Mouse (Mus musculus) lung, embryonic 14.5 days (tissue): ENCODE data around the gene Bud31. TPM values are rescaled to one million over a fixed set of nuclear protein-coding genes. Genes with fewer than 3 reads are reported as not detected.

ENCODE experiments used
- ATAC-seq: fragments of 200-750 bp; cut with Nextera tagmentation; 2 replicates; pipeline ENCODE4 v1.8.0; 2017; ENCODE audit warnings: mild to moderate bottlenecking, moderate TSS enrichment, moderate library complexity; ENCODE audit not compliant: insufficient read depth
- DNase-seq: peaks from one replicate; pipeline ENCODE4 v3.0.0-alpha.2; 2015
- H3K27ac ChIP-seq: fragments of 300-500 bp; sonication (generic); 2 replicates; pipeline ENCODE4 v1.5.1; 2014; ENCODE audit warnings: low read depth, mild to moderate bottlenecking, moderate library complexity
- H3K27me3 ChIP-seq: fragments of 300-500 bp; sonication (generic); 2 replicates; pipeline ENCODE4 v1.6.1; 2014; ENCODE audit warnings: low read length, control low read depth; ENCODE audit not compliant: insufficient read depth
- H3K36me3 ChIP-seq: fragments of 300-500 bp; sonication (generic); 2 replicates; pipeline ENCODE4 v1.6.1; 2014; ENCODE audit warnings: control low read depth; ENCODE audit not compliant: insufficient read depth
- H3K4me1 ChIP-seq: fragments of 300-500 bp; sonication (generic); 2 replicates; pipeline ENCODE4 v1.6.1; 2014; ENCODE audit warnings: antibody characterized with exemption, control low read depth; ENCODE audit not compliant: insufficient read depth
- H3K4me2 ChIP-seq: fragments of 300-500 bp; sonication (generic); 2 replicates; pipeline ENCODE4 v1.6.1; 2014; ENCODE audit warnings: mild to moderate bottlenecking
- H3K4me3 ChIP-seq: fragments of 300-500 bp; sonication (generic); 2 replicates; pipeline ENCODE4 v1.5.1; 2014; ENCODE audit warnings: low read depth, low read length
- H3K9ac ChIP-seq: fragments of 300-500 bp; sonication (generic); 2 replicates; pipeline ENCODE4 v1.6.1; 2014
- H3K9me3 ChIP-seq: fragments of 300-500 bp; sonication (generic); 2 replicates; pipeline ENCODE4 v1.6.1; 2016; ENCODE audit warnings: low read depth, low read length, control low read depth
- CTCF ChIP-seq: IDR thresholded peaks from 2 replicates; pipeline ENCODE4 v1.5.1; 2016; ENCODE audit warnings: antibody characterized with exemption, low read depth
- WGBS: fragments of 180-500 bp; shearing (Covaris S2); extraction: QIAGEN DNeasy Blood & Tissue Kit; methylation state at CpG from one replicate; pipeline ENCODE4 v1.1.7; 2014; 5-methylcytosine and 5-hydroxymethylcytosine counted together
- polyA plus RNA-seq: library from polyadenylated mRNA; unstranded; fragments of >200 nt; fragmentation: Nextera tagmentation; extraction: Ambion mirVana; gene quantifications from 2 replicates; pipeline ENCODE4 v1.2.1, GENCODE M21; 2014

The Bud31 gene
- polyA plus RNA-seq, 1 experiment from 2014 or later, result 201 TPM

- no peak for ATAC-seq
- Histone ChIP-seq H3K4me3 (no peak overlapping the region), H3K4me2 (no peak overlapping the region), H3K4me1 (no peaks in the 10 kb centered on the region), H3K9ac (no peak overlapping the region), H3K9me3 (no peaks in the 10 kb centered on the region), H3K27me3 (no peaks in the 10 kb centered on the region), H3K27ac (no peak overlapping the region), H3K36me3 (peaks cover 86% of the 10 kb centered on the region)
- 83% methylated on average over 6 of the region's 6 CpGs for WGBS
- no peak for TF ChIP-seq CTCF
- no peak for DNase-seq
Observed at GRCm38 (mm10) chr5:145149294-145149693, 9.1 kb downstream of the Bud31 start.

GRCm38 (mm10) chr5:145152690-145153089 lies 12.5 kb downstream of the Bud31 start:
- ATAC-seq, result no peak

GRCm38 (mm10) chr5:145161361-145161760 lies 21.2 kb downstream of the Bud31 start:
- H3K9me3 ChIP-seq, result no peaks in the 10 kb centered on the region
- no peak overlapping the region for H3K27ac ChIP-seq
- no peak for TF ChIP-seq CTCF
- WGBS, result 93% methylated on average over 14 of the region's 14 CpGs
- no peaks in the 10 kb centered on the region; the same call in 1 of the 2 replicates for H3K4me1 ChIP-seq
- no peak overlapping the region for H3K4me2 ChIP-seq
- H3K36me3 ChIP-seq, result peaks cover 55% of the 10 kb centered on the region
- no peak overlapping the region for H3K9ac ChIP-seq
- DNase-seq (no peak), ATAC-seq (no peak)
- no peak overlapping the region for H3K4me3 ChIP-seq
- no peaks in the 10 kb centered on the region for H3K27me3 ChIP-seq

More at GRCm38 (mm10) chr5:145152690-145153089, 12.5 kb downstream of the Bud31 start:
- no peaks in the 10 kb centered on the region for H3K27me3 ChIP-seq
- no peak overlapping the region for H3K4me3 ChIP-seq
- WGBS, result 93% methylated on average over 5 of the region's 5 CpGs
- H3K9ac ChIP-seq, result no peak overlapping the region
- H3K27ac ChIP-seq, result no peak overlapping the region
- no peaks in the 10 kb centered on the region for H3K4me1 ChIP-seq
- no peak for TF ChIP-seq CTCF
- H3K4me2 ChIP-seq, result no peak overlapping the region
- peaks cover 74% of the 10 kb centered on the region for H3K36me3 ChIP-seq
- no peak for DNase-seq
- no peaks in the 10 kb centered on the region for H3K9me3 ChIP-seq

GRCm38 (mm10) chr5:145164710-145165109 lies 24.5 kb downstream of the Bud31 start:
- Histone ChIP-seq H3K9ac (no peak overlapping the region), H3K4me2 (no peak overlapping the region), H3K4me1 (no peaks in the 10 kb centered on the region; the same call in 1 of the 2 replicates), H3K27ac (no peak overlapping the region), H3K9me3 (no peaks in the 10 kb centered on the region), H3K27me3 (no peaks in the 10 kb centered on the region), H3K4me3 (no peak overlapping the region), H3K36me3 (peaks cover 33% of the 10 kb centered on the region)
- ATAC-seq (no peak), DNase-seq (no peak)
- WGBS, result 46% methylated on average over 3 of the region's 3 CpGs
- TF ChIP-seq CTCF, result no peak

- Histone ChIP-seq H3K4me1 (no peaks in the 10 kb centered on the region; the same call in 1 of the 2 replicates), H3K27me3 (no peaks in the 10 kb centered on the region), H3K9me3 (no peaks in the 10 kb centered on the region), H3K4me3 (no peak overlapping the region), H3K27ac (no peak overlapping the region), H3K4me2 (no peak overlapping the region), H3K36me3 (peaks cover 32% of the 10 kb centered on the region), H3K9ac (no peak overlapping the region)
- ATAC-seq, result no peak
- DNase-seq, result no peak
- TF ChIP-seq CTCF, result no peak
- 82% methylated on average over 15 of the region's 15 CpGs for WGBS
Observed at GRCm38 (mm10) chr5:145165184-145165583, 25.0 kb downstream of the Bud31 start.

- peak; percentile 100 for DNase-seq
- H3K36me3 ChIP-seq, result peaks cover 33% of the 10 kb centered on the region
- under 1% methylated on average over 51 of the region's 51 CpGs for WGBS
- H3K9ac ChIP-seq, result peak within 1 kb of the TSS; percentile 97
- H3K9me3 ChIP-seq, result no peaks in the 10 kb centered on the region
- peak within 1 kb of the TSS; percentile 86 for H3K27ac ChIP-seq
- H3K4me1 ChIP-seq, result no peaks in the 10 kb centered on the region; the same call in 1 of the 2 replicates
- H3K4me2 ChIP-seq, result peak within 1 kb of the TSS; percentile 96
- no peaks in the 10 kb centered on the region for H3K27me3 ChIP-seq
- TF ChIP-seq CTCF, result no peak
- peak; percentile 97 for ATAC-seq
- peak within 1 kb of the TSS; percentile 95 for H3K4me3 ChIP-seq
Observed at GRCm38 (mm10) chr5:145166536-145167305, 26.6 kb downstream of the Bud31 start, which contains the start of the genes Ptcd1 and Cpsf4. Ptcd1 (minus strand) TSS chr5:145167108. Cpsf4 (plus strand) TSS chr5:145167213.

- peak; percentile 24 for DNase-seq
- Histone ChIP-seq H3K4me3 (peak overlapping the region; percentile 95), H3K27ac (peak overlapping the region; percentile 84), H3K4me2 (peak overlapping the region; percentile 96), H3K9me3 (no peaks in the 10 kb centered on the region), H3K9ac (peak overlapping the region; percentile 97), H3K4me1 (no peaks in the 10 kb centered on the region; the same call in 1 of the 2 replicates), H3K36me3 (peaks cover 34% of the 10 kb centered on the region), H3K27me3 (no peaks in the 10 kb centered on the region)
- 0% methylated on average over 28 of the region's 28 CpGs for WGBS
- ATAC-seq, result peak; percentile 55
- no peak for TF ChIP-seq CTCF
Observed at GRCm38 (mm10) chr5:145167306-145167661, 27.1 kb downstream of the Bud31 start.
